Mouse (Mus musculus) gastrocnemius, postnatal 10 days (tissue): ENCODE data around the gene Ryr2. TPM values are rescaled to one million over a fixed set of nuclear protein-coding genes. Genes with fewer than 3 reads are reported as not detected.
"Not testable (repeated sequence)": the region's sequence is repeated elsewhere in the genome, so short reads cannot be mapped to it uniquely, and the experiment has no call there.

ENCODE experiments used
- DNase-seq: peaks from one replicate; pipeline ENCODE4 v3.0.0; 2021; ENCODE audit warnings: mixed read lengths
- long read RNA-seq, 2 experiments: library from polyadenylated mRNA; stranded (forward); transcript quantifications; one replicate each; pipeline ENCODE4 v2.0.0; 2021
- total RNA-seq, 2 experiments: library from RNA; stranded (reverse); gene quantifications; 2 replicates each; pipeline ENCODE4 v1.2.3; 2021

The Ryr2 gene
- total RNA-seq: under 1 TPM; 0.33 to 0.75 TPM
- long read RNA-seq, experiment 1: 0 reads
- long read RNA-seq, experiment 2: 0 reads

DNA sequence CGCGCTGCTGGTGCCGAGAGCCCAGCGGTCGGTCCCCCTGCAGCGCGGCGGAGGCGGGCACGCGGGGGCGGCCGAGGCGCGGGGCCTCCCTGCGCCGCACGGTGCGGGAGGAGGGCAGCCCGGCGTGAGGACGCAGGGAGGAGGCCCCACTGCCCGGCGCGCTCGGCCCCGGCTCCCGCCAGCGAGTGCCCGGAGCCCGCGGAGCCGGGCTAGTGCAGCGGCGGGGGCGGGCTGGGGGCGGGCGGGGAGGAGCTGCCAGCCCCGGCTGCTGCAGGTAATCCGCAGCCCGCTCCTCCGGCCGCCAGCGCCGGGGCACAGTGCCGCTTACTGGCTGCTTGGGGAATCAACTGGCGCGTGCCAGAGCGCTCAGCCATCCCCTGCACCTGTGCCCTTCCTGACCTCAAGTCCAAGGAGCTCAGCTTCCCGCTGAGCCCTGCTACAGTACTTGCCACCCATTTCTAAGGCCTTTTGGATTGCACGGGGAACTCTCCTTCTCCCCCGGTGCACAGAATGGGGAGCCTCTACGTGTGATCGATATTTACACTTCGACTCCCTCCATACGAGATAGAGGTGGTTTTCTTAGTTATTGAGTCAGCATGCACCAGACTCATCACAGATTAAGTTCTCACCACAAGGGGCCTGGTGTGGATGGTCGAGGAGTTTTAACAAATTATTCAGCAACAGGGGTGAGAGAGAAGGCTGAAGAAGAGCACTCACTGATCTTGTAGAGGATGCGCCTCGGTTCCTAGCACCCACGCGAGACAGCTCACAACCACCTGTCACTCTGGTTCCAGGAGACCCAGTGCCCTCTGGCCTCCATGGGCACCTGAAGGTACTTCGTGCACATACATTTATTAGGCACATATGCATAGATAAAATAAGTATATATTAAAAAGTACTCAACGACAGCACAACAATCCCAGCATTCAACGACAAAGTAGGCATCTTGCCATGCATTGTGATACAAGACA lies at the start of gene Ryr2:
Gene Ryr2 (minus strand): TSS at position 284 of the 971 bp plus-strand sequence.
- peak; percentile 49 for DNase-seq

DNA sequence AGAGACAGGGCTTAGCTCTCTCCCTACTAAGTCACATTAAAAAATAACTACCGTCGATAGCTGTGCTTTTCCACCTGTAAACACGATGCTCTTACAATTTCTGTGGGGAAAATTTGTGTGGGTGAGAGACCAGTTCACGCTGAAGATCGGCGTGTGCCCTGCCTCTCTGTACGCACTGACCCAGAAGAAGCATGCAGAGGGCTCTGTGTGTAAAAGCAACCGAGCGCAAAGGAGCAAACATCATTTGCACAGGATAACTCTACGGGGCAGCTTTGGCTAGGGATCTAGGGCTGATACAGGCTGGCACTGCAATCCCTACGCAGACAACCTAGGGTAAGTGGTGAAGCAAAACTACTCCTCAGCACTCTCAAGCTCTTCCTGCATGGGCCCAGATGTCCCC lies 47.2 kb upstream of the Ryr2 start:
- no peak for DNase-seq

DNA sequence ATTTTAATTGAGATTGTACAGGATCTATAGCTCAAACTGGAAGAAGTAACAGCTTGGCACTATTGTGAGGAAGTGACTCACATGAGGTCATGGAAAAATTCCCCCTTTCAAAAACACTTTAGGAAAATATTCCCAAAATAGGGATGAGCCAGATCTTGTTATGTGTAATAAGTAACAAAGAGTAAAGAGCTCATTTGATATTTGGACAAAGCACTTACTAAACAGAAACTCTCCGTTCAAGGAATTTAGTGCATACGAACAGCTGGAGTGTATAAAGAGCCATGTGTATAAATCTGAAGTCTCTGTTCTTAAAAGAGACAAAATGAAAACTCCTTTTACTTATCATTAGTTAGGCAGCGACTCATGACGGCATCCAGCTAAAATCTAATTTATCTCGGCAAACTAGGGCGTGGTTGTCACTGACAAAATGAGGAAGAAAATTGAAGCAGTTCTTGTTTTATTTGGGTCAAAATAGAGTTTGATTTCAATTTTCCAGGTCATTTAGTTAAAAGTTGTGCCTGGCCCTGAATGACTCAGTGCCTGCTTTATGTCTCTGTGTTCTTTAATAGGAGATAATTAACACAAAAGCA lies 40.3 kb upstream of the Ryr2 start:
- DNase-seq: no peak

DNA sequence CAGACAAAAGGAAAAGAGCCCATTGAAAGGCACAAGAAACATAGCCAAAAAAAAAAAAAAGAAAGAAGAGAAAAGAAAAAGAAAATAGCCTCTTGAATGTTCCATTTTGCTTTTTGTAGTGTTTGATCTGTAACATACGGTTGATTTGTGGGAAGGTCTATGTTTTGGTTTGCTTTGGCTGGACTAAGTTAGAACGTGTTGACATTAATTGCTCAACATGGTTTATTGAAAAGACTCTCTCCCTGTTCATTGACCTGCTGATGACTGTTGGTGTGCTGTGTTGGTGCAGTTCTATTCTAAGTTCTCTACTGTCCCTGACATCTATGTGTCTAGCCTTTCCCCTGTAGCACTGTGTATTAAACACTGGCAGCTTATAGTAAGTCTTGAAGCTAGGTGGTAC lies 39.7 kb upstream of the Ryr2 start:
- DNase-seq: no peak

DNA sequence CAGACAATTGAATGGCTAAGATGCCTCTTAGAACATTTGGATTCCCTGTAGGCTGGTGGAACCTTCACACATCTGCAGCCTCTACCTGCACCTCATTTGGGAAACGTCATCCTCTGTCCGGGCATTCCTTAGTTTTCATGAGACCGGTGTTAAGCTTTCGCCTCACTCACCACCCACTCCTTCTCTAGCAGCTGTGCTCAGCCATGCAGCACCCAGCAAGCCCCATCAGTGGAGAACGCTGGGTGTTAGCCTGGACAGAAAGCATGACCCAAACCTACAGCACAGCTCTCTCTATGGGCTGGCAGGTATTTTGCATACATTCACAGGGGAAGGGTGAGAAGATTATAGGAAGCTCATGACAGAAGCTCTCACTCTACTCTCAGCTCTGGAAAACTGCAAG lies 36.6 kb upstream of the Ryr2 start:
- DNase-seq: no peak

DNA sequence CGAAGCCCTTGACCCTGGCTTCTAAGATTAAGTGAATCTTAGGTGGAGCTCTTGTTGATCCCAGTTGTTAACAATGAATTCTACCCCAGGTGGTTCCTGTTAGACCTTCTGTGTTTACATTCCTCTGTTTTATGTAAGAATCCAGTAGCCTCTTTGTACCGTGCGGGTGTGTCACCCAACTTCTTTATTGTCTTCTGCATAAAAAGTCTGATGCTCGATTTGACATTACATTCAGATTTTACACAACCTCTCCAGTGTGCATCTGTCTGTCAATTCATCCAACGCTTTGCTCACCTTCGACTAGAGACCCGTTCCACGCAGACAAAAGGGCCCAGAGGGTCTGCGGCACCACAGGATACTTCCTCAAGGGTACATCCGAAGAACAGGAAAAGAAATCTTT lies 29.7 kb upstream of the Ryr2 start:
- DNase-seq: not testable (repeated sequence)

DNA sequence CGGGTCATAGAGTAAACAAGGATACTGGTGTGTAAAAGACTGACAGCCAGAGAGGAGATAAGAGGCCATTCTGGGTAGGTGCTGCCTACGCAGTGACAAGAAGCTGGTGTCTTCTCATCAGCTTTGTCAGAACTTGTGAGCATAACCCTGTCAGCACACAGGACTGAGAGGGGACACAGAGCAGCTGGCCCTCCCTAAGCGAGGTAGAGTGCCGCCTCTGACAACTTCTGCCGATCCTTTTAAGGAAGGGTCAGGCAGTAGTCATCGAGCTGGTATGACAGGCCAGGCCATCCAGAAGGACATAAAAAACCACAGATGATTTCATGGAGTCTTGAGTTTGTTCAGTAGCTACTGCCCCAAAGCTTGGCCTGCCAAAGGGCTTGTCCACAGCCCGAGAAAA lies 26.8 kb upstream of the Ryr2 start:
- DNase-seq: no peak

DNA sequence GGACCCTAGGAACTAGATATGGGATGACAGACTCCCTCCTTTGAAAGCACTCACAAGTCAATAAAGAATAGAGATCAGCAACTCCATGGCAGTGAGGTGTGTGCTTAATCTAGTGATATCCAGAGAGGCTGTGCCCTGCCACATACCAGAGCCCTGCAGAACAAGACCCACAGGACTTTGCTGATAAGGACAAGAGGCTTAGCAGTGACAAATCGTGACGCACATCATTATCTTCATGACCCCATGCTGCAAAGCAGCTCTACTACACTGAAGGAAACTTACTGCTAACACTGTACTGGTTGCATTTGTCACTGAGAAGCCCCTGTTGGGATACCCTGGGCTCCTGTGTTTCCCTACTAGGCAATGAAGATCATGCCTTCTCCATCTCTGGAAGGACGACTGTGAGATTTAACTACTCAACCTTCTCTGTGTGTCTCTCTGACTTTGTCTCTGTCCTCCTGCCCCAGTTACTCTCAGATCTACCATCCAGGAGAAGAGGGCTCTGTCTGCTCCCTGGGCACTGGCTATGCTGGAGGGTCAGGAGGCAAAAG lies 25.5 kb upstream of the Ryr2 start:
- DNase-seq: no peak

DNA sequence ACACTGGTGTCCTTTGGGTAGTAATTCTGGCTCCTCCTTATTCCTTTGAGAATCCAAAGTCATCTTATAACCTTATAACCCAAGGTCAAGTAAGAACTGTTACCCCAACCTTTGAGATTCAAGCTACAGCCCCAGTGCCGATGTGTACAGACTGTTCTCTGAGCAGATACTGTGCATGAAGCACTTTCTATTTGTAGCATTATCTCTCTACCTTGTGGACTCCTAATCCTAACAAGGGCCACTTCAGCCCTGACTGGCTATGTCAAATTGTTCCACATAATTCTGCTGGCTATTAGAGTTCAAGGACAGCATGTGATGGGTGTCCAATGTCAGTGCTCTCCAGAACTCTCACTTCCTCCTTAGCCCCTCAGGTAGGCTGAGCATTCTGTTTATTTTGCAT lies 22.4 kb upstream of the Ryr2 start:
- DNase-seq: no peak

DNA sequence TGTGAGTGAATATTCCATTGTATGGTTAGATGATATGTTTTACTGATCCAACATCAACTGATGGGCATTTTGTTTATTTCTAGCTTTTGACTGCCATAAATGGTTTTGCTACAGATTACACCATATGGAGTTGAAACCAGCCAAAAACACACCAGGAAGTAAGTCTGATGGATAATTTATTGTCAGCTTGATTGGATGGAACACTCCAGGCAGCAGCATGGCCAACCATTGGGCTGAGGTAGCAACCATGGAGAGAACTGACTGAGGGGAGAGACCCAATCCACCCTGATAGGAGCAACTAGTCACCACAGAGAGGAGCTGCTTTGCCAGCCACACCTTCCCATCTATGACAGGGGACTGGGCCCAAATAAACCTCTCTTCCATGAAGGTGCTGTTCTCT lies 19.4 kb upstream of the Ryr2 start:
- DNase-seq: no peak

DNA sequence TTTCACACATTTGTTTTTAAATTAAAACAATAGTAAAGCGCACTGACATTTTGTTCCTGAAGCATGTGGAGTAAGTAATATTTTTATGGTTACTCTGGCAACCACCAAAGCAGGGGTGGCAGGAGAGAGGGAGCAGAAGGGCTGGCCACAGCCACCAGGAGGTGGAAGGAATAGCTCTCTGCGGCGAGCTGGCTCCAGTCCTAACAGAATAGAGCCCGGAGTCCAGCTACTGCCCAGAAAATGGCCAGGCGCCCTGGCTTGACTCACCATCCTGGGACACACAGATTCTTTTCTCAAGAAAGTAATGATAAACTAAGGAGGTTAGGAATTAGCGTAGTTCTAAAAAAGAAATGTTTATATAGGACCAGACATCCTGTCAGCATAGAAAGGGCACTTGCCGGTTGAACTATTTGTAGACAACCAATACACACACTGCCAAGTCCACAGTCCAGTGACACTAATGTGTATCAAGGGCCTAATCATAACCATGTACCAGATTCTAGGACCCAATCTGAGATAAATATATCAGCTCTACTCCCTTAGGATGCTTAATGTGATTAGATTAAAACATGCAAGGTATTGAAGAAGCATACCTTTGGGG lies 18.3 kb upstream of the Ryr2 start:
- DNase-seq: peak; percentile 46

DNA sequence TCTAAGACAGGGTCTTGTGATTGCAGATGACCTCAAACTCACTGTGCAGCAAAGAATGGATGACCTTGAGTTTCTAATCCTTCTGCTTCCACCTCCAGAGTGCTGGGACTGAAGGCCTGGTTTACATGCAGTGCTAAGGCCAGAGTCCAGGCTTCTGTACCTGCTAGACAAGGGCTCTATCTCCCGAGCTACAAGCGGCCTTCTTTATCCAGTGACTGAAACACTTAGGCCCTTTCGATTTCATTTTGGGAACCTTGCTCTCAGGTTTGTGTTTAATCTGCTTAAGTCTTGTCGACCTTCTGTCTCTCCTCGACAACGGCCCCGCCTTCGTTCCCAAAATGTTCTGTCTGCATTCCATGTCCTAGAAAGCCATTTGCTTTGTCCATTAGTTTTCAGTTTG lies 8.8 kb upstream of the Ryr2 start:
- DNase-seq: no peak

DNA sequence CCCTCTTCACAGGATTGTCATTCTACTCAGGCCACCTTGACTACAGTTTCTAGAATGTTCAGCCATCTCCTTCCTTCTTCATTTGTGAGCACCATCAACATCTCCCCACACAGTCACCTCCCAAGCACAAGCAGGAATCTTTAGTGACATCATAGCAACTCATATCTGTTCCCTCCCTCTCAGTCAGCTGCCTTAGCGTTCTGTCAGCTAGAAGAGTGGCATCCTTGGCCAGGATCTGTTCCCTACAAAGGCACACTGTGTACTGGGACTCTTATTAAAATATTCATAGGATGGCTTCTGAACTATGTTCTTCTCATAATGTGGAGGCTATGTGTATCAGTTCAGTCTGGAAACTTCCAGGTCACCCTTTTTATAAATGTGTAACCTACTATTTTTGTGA lies 8.1 kb upstream of the Ryr2 start:
- DNase-seq: no peak

DNA sequence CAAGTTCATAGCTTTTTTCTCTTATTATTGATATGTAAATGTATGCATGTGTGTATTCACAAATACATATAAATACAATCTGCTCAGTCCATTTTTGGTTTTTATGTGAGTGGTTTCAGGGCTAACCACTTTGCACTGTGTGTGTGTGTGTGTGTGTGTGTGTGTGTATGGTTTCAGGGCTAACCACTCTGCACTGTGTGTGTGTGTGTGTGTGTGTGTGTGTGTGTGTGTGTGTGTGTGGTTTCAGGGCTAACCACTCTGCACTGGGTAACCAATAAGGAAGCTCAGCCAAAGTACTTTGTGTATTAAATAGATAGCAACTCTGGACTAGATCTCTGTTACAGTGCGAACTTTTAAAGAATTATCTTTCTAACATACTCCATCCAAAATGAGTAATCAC lies 2.2 kb upstream of the Ryr2 start:
- no peak for DNase-seq

DNA sequence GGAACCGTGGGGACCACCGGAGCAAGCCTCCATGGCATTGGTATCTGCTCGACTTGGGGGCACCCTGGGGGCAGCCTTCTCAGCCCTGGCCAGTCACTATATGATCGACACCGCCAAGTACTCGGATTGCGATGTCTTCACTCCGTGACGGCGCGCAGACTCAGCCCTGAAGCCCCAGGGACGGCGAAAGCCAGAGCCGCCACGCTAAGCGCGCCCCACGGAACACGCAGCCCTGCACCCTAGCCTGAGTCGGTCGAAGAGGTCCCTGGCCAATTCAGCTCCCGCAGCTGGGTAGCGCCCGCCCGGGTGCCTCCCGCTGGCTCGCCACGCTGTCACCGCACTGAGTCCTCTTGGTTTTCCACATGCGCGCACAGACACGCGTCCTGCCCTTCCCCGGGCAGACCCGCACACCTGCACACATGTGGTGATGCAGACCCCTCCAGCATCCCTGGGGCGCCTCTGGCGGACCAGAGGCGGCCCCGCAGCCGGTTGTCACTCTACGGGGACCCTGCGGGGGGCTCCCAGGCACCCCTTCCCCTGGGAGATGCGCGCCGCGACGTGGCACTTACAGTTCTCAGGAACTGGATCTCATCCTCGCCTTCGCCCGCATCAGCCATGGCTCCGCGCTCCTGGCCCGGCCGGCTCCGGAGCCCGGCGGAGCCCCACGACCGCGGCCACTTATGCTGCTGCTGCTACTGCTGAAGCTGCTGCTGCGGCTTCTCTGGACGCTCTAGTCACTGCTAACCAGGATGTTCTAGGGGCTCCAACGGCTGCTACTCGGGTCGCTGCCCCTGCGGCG lies 716 bp downstream of the Ryr2 start:
- peak; percentile 7 for DNase-seq

DNA sequence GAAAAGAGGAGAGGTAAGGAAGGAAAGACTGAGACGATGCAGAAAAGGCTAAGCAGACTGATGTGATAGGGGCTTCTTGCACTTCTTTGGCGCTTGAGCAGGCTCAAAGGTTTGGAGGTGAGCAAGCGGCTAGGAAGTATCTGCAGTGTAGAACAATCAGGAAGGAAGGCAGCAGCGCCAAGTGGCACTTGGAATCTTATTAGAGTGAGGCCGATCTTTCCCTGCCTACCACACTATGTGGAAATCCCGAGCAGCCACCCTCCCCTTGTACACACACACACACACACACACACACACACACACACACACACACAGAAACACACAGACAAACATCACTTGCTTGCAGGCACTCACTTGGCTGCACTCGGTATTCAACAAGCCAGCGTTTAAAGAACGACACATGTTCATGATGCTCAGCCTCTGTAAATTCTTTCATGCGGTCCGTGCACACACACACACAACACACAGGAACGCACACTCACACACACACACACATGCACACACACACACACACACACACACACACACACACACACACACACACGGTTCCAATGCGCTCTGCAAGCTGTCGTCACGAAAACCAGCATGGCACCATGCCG lies 1.4 kb downstream of the Ryr2 start:
- DNase-seq: no peak

DNA sequence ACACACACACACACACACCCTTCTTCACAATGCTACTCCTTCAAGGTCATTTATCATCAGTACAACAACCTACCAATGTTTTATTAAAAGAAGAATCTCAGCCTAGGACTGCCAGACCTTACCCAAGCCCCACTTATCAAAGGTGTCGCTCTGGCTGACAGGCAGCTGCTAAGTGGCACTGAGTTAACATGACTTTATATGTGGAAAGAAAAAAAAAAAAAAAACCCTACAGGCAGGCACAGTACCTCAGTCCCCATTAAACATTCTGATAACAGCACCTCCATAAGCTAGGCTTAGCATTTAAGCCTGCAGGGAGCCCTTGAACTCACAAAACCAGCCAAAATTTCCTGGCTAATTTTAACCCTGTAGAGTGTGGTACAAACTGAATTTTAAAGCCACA lies 2.4 kb downstream of the Ryr2 start:
- no peak for DNase-seq

DNA sequence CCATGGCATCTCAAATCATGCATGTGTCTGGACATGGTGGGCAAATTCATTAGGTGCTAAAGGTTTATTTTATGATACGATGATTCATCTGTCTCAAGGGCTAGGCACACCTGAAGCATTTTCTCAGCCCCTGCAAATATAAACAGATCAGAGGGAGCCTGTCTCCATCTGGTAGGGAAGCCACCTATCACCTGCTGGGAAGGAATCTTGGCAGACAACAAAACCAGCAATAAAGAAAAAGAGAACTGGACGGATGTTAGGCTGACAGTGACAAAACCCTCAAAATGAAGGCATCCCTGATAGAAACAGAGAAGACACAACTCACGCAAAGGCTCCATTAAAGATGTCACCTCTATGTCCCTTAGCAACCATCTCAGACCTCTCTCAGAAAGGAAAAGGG lies 3.7 kb downstream of the Ryr2 start:
- DNase-seq: no peak

DNA sequence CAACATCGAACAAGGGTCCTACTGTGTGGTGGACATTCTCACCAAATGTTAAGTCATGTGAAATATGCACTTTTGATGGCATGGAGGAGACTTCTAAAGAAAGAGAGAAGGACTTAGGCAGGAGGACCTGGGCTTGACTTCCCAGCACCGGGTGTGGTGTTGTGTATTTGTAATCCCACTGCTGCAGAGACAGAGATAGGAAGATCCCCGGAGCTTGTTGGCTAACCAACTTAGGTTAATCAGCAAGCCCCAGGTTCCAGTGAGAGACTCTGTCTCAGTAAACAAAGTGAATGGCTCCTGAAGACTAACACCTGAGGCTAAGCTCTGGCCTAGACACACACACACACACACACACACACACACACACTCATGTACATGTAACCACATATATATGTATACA lies 7.3 kb downstream of the Ryr2 start:
- DNase-seq: no peak

DNA sequence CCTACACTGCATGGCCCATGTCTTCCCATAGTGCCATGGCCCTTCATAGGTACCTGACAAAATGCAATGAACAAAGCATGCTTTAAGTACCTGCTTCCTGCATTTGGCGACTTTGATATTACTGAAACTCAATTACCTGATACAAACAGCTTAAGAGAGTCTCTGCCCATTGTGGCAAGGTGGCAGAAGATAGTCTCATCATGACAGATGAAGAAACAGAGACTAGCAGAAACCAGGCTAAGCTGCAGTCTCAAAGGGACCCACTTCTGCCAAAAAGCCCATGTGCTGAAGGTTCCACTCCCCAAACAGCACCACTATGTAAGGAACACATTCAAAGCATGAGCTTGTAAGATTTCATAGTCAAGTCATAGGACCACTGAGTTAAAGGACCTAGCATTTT lies 7.8 kb downstream of the Ryr2 start:
- DNase-seq: no peak

DNA sequence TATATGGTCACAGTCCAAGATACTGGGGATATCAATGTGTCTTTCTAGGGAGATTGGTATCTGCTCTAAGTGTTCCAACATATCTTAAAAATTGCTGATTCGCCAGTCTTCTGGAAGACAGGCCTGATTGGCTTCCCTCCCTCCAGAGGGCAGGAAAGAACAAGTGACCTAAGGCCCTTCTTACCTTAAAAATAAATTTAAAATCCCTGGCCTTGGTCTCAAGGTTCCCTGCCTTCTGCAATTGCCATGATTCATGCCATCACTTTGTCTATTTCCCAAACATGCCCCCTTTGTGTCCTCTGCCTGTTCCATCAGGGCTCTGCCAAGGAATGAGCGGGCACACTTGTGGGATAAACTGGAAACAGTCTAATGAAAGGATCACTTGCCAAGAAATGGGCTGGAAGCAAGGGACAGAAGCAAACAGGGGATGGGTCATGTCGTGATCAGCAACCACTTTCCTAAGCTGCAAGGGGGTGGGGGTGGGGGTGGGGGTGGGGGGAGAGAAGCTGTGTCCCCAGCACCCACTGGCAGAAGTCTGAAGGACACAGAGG lies 10.3 kb downstream of the Ryr2 start:
- DNase-seq: no peak

DNA sequence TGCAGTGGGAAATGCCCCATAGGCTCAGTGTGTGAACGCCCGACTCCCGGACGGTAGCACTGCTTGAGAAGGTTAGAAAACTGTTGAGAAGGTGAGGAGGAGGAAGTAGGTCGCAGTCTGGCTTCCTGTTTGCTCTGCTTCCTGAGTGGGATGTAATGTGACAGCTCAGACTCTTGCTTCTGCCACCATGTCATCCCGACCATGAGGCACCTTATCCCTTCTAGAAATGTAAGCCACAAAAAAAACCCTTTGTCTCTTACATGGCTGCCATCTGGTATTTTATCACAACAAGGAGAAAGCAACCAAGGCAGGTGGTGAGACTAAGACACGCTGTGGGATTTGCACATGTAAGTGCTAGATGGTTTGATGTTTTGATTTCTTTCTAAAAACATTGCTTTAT lies 12.2 kb downstream of the Ryr2 start:
- no peak for DNase-seq
